Mouse (Mus musculus): ENCODE data around the gene Eea1. TPM values are rescaled to one million over a fixed set of nuclear protein-coding genes. Genes with fewer than 3 reads are reported as not detected.

Eea1 gene
- total RNA-seq, 2 experiments from 2014 or later: 34.3 to 34.4 TPM

DNA sequence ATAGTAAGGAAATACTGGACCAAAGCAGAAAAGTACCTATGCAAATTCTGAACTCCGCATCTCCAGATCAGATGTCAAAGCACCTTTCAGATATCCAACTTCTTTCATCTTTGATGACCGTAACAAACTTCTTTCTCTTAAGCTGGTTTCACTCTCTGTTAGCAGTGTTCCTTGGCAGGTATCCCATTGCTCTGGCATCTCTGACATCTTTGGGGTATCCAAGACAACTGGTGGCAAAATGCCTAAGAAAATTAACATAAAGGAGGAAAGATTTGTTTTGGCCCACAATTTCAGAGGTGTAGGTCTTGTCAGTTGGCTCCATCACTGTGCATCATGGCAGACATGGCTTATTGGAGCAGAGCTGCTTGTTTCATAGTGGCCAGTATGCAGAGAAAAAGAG, 10.9 kb downstream of the Eea1 start:
- intact Hi-C loops (cut with DNase I): no loop called here

GRCm38 (mm10) chr10:95956629-95957028, 16.2 kb downstream of the Eea1 start:
- no peak for DNase-seq (ENCODE audit: extremely low spot score in 1 of 2, low spot score in 2 of 2)
- intact Hi-C loops (cut with DNase I): no loop called here
- H3K4me3 ChIP-seq: no peak overlapping the region
- no peak for TF ChIP-seq CTCF (IDR thresholded peaks at IDR 0.05)
- no peak overlapping the region for H3K27ac ChIP-seq

More for the DNA sequence above, 10.9 kb downstream of the Eea1 start:
- no peak for DNase-seq (ENCODE audit: extremely low spot score in 1 of 2, low spot score in 2 of 2)
- Histone ChIP-seq H3K4me3 (no peak overlapping the region), H3K27ac (no peak overlapping the region)
- TF ChIP-seq CTCF (IDR thresholded peaks at IDR 0.05): no peak

- Histone ChIP-seq H3K27ac (no peak overlapping the region), H3K4me3 (no peak overlapping the region)
- intact Hi-C loops (cut with DNase I): no loop called here
- TF ChIP-seq CTCF (IDR thresholded peaks at IDR 0.05): no peak
- DNase-seq (ENCODE audit: extremely low spot score in 1 of 2, low spot score in 2 of 2): no peak
Measured at GRCm38 (mm10) chr10:95957574-95957973, 17.1 kb downstream of the Eea1 start.

DNA sequence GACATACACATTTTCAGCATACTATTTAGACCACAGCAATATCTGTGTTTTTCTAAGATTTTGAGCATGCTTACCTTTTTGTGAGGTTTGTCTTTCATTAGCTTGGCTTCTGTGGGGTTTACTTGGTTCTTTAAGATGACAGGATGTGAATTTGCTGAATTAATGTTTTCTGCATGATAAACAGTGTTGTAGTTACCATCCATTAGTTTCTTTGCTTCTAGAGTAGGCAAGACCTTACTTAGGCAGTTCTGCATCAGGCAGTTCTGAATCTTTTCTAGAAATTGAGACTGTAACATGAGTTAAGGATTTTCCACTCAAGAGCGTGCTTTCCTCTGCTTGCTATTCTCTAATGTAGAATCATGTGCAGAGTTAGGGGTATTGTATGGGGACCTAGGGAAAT, 24.2 kb downstream of the Eea1 start:
- intact Hi-C loops (cut with DNase I): no loop called here

DNA sequence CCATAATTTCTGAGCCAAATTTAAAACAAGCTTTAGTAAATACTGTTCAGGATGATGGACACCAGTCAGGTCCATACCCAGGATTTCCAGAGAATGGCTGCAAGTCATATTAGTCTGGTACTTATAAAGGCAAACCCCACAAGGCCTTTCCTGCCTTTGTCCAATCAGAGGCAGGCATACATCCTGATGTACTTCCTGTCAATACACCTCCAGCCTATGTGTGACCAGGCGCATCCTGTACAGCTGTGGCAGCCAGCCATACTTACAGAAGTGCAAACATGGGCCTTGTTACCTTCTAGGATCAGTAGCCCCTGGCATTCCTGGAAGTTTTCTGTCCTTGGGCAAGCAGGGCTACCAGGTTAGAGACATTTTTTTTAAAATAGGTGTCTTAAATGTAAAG, 29.2 kb downstream of the Eea1 start:
- intact Hi-C loops (cut with DNase I): no loop called here
- no peak for TF ChIP-seq CTCF (IDR thresholded peaks at IDR 0.05)
- no peak overlapping the region for H3K4me3 ChIP-seq

More for the DNA sequence above, 24.2 kb downstream of the Eea1 start:
- Histone ChIP-seq H3K27ac (no peak overlapping the region), H3K4me3 (no peak overlapping the region)
- DNase-seq (ENCODE audit: extremely low spot score in 1 of 2, low spot score in 2 of 2): no peak
- no peak for TF ChIP-seq CTCF (IDR thresholded peaks at IDR 0.05)

GRCm38 (mm10) chr10:95970744-95971212, 30.3 kb downstream of the Eea1 start:
- no peak for DNase-seq (ENCODE audit: extremely low spot score in 1 of 2, low spot score in 2 of 2)
- TF ChIP-seq CTCF (IDR thresholded peaks at IDR 0.05): no peak
- intact Hi-C loops (cut with DNase I): no loop called here
- Histone ChIP-seq H3K4me3 (no peak overlapping the region), H3K27ac (no peak overlapping the region)

More for the DNA sequence above, 29.2 kb downstream of the Eea1 start:
- H3K27ac ChIP-seq: no peak overlapping the region
- no peak for DNase-seq (ENCODE audit: extremely low spot score in 1 of 2, low spot score in 2 of 2)

DNA sequence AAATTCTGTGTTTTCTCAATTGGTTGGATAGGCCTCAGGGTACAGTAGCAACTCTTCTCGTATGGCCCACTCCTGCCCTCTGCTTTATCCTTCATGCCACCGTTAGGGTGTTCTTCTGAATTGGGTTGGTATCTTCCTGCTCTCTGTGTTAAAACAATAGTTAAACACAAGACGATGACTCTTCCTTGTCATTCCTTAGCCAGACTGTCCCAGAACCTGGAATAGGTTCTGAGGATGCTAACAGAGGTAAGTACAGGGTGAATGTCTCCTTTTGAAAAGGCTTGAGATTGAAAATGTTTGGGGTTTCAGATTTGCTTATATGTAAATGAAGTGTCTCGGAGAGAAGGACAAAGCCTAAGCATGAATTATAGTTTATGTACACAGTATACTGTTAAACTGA, 30.9 kb downstream of the Eea1 start:
- no peak overlapping the region for H3K27ac ChIP-seq
- no peak overlapping the region for H3K4me3 ChIP-seq
- DNase-seq (ENCODE audit: extremely low spot score in 1 of 2, low spot score in 2 of 2): no peak
- intact Hi-C loops (cut with DNase I): no loop called here
- no peak for TF ChIP-seq CTCF (IDR thresholded peaks at IDR 0.05)

GRCm38 (mm10) chr10:95971942-95972341, 31.5 kb downstream of the Eea1 start:
- no peak for TF ChIP-seq CTCF (IDR thresholded peaks at IDR 0.05)
- DNase-seq (ENCODE audit: extremely low spot score in 1 of 2, low spot score in 2 of 2): no peak
- no peak overlapping the region for H3K27ac ChIP-seq
- intact Hi-C loops (cut with DNase I): no loop called here
- no peak overlapping the region for H3K4me3 ChIP-seq

DNA sequence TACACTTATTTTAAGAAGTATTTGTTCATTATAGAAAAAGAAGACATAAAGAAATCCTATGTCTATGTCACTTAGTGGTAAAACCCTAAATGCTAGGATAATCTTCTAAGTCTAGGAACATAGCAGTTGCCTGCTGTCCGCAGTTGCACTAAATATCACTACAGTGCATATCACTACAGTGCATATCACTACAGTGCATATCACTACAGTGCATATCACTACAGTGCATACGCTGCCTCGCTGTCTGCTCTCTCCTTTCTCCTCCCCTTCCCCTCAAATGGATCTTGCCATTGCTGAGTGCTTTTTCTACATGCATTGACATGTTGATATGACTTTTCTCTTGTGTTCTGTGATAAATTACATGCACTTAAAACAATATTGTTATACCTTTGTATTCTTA, 34.0 kb downstream of the Eea1 start:
- no peak overlapping the region for H3K27ac ChIP-seq
- no peak overlapping the region for H3K4me3 ChIP-seq
- no peak for DNase-seq (ENCODE audit: extremely low spot score in 1 of 2, low spot score in 2 of 2)
- intact Hi-C loops (cut with DNase I): no loop called here
- no peak for TF ChIP-seq CTCF (IDR thresholded peaks at IDR 0.05)

GRCm38 (mm10) chr10:95976798-95977197, 36.3 kb downstream of the Eea1 start:
- TF ChIP-seq CTCF (IDR thresholded peaks at IDR 0.05): no peak
- Histone ChIP-seq H3K27ac (no peak overlapping the region), H3K4me3 (no peak overlapping the region)
- intact Hi-C loops (cut with DNase I): no loop called here
- DNase-seq (ENCODE audit: extremely low spot score in 1 of 2, low spot score in 2 of 2): no peak

DNA sequence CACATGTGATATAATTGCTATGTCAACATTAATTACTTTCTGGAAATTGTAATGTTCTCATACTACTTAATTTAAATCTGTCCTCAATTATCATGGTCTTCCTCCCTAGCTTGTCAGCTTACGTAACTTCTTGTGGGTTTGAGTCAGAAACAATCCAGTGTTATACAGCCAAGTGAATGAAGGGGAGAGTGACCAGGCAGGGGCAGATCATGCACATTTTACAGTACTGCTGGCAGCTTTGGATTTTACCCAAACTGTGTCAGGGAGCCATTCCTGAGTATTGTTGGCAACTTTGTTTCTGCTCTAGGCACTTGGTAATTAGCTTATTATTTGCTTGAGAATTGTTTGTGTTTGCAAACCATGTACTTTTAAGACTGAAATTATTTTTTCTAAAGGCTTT, 49.3 kb downstream of the Eea1 start:
- intact Hi-C loops (cut with DNase I): no loop called here
- H3K4me3 ChIP-seq: no peak overlapping the region
- DNase-seq (ENCODE audit: extremely low spot score in 1 of 2, low spot score in 2 of 2): no peak
- TF ChIP-seq CTCF (IDR thresholded peaks at IDR 0.05): no peak
- no peak overlapping the region for H3K27ac ChIP-seq

- intact Hi-C loops (cut with DNase I): no loop called here
- DNase-seq (ENCODE audit: extremely low spot score in 1 of 2, low spot score in 2 of 2): no peak
- no peak for TF ChIP-seq CTCF (IDR thresholded peaks at IDR 0.05)
- H3K27ac ChIP-seq: no peak overlapping the region
- H3K4me3 ChIP-seq: no peak overlapping the region
Measured at GRCm38 (mm10) chr10:95991176-95991575, 50.7 kb downstream of the Eea1 start.

- no peak for TF ChIP-seq CTCF (IDR thresholded peaks at IDR 0.05)
- intact Hi-C loops (cut with DNase I): no loop called here
- Histone ChIP-seq H3K4me3 (no peak overlapping the region), H3K27ac (no peak overlapping the region)
- DNase-seq (ENCODE audit: extremely low spot score in 1 of 2, low spot score in 2 of 2): no peak
Measured at GRCm38 (mm10) chr10:96000904-96001303, 60.5 kb downstream of the Eea1 start.
